Mouse (Mus musculus) myocyte (in vitro differentiated cells): ENCODE data around the gene Mapk8ip1.

Source experiments
- CEBPB ChIP-seq: IDR thresholded peaks from 2 replicates; pipeline ENCODE4 v1.6.1; 2011; ENCODE audit warnings: mild to moderate bottlenecking, moderate library complexity; ENCODE audit not compliant: poor library complexity, insufficient read depth, severe bottlenecking
- E2F4 ChIP-seq: IDR thresholded peaks from one replicate; pipeline ENCODE4 v1.6.1; 2011; ENCODE audit warnings: mild to moderate bottlenecking, control low read depth, moderate library complexity; ENCODE audit not compliant: insufficient read depth
- MAX ChIP-seq: IDR thresholded peaks from one replicate; pipeline ENCODE4 v1.6.1; 2011; ENCODE audit warnings: low read depth, mild to moderate bottlenecking, control low read depth
- MYOD1 ChIP-seq, 3 experiments: IDR thresholded peaks; one replicate each; pipeline ENCODE4 v1.6.1; 2011; ENCODE audit warnings: control low read depth in 2 of 3, low read depth in 2 of 3, mild to moderate bottlenecking in 2 of 3, moderate library complexity in 1 of 3; ENCODE audit not compliant: insufficient read length in 2 of 3, control insufficient read depth in 1 of 3
- MYOG ChIP-seq, 3 experiments: IDR thresholded peaks; one replicate each; pipeline ENCODE4 v1.6.1; 2011; ENCODE audit warnings: control low read depth in 2 of 3, low read depth in 2 of 3, mild to moderate bottlenecking in 2 of 3; ENCODE audit not compliant: insufficient read length in 2 of 3, control insufficient read depth in 1 of 3, insufficient read depth in 1 of 3
- POLR2A ChIP-seq: IDR thresholded peaks from one replicate; pipeline ENCODE4 v1.6.1; 2011; ENCODE audit warnings: low read depth, mild to moderate bottlenecking, control low read depth, moderate library complexity; ENCODE audit not compliant: insufficient read length
- POLR2AphosphoS2 ChIP-seq: IDR thresholded peaks from one replicate; pipeline ENCODE4 v1.6.1; 2011; ENCODE audit warnings: low read depth, control low read depth; ENCODE audit not compliant: insufficient read length
- REST ChIP-seq: IDR thresholded peaks from one replicate; pipeline ENCODE4 v1.6.1; 2011; ENCODE audit warnings: mild to moderate bottlenecking, control low read depth, moderate library complexity; ENCODE audit not compliant: insufficient read depth, insufficient read length
- SRF ChIP-seq: IDR thresholded peaks from one replicate; pipeline ENCODE4 v1.6.1; 2011; ENCODE audit warnings: low read depth; ENCODE audit not compliant: control insufficient read depth, insufficient read length
- TCF12 ChIP-seq: IDR thresholded peaks from one replicate; pipeline ENCODE4 v1.6.1; 2011; ENCODE audit warnings: mild to moderate bottlenecking, control low read depth; ENCODE audit not compliant: poor library complexity, insufficient read depth, severe bottlenecking
- TCF3 ChIP-seq: IDR thresholded peaks from one replicate; pipeline ENCODE4 v1.6.1; 2011; ENCODE audit warnings: low read depth, control low read depth; ENCODE audit not compliant: insufficient read length
- USF1 ChIP-seq: IDR thresholded peaks from one replicate; pipeline ENCODE4 v1.6.1; 2011; ENCODE audit warnings: low read depth, mild to moderate bottlenecking, control low read depth, moderate library complexity

DNA sequence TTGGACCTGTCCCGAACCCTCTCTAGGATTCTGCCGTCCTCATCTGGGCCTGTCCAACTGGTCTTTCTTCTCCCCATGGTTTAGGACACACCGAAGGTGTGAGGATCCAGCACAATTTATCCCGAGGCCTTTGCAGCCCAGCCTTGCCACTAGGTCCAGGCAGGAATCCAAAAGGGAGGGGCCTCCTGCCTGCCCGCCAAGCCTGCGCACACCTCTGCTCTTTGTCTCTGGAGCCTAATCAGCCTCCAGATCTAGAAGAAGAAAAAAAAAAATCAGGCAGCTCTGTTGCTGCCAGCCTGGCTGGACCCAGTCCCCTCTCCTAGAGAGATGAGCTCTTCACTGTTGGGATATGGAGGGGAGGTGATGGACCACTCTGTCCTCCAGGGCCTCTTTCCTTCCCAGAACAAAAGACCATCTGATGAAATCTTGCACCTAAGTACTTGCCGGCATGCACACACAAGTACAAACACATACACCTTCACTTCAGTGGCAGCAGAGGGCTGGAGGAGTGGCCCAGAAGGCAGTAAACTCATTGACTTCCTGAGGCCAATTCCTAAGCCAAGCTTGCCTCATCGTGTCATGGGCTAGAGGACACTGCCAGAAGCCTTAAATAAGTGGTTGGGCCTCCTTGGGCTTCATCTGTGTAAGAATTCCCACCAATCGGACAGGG lies 28.2 kb downstream of the Mapk8ip1 start:
- TF ChIP-seq POLR2A, result no peak
- no peak for TF ChIP-seq TCF3
- TF ChIP-seq E2F4, result no peak
- no peak for TF ChIP-seq USF1
- TF ChIP-seq MAX, result no peak
- no peak for TF ChIP-seq TCF12
- TF ChIP-seq MYOD1 (IDR thresholded peaks at IDR 0.05; ENCODE audit: control insufficient read depth in 1 of 3, insufficient read length in 2 of 3, low read depth in 2 of 3), result no peak
- TF ChIP-seq POLR2AphosphoS2, result no peak
- TF ChIP-seq MYOG (IDR thresholded peaks at IDR 0.05; ENCODE audit: control insufficient read depth in 1 of 3, insufficient read depth in 1 of 3, insufficient read length in 2 of 3, low read depth in 2 of 3), result no peak
- TF ChIP-seq CEBPB, result no peak
- TF ChIP-seq SRF, result no peak
- TF ChIP-seq REST, result no peak
